Mouse (Mus musculus): ENCODE results near the gene Fam185a. TPM values are rescaled to one million over a fixed set of nuclear protein-coding genes. Genes with fewer than 3 reads are reported as not detected.

Gene Fam185a
- polyA plus RNA-seq, 1 experiment from 2014 or later: 5.7 TPM

- H3K4me1 ChIP-seq (ENCODE audit: insufficient read depth): no peaks in the 10 kb centered on the region
- 83% methylated on average over 2 of the region's 2 CpGs for WGBS
- H3K4me3 ChIP-seq (ENCODE audit: low read depth, low read length): no peak overlapping the region
- ATAC-seq (ENCODE audit: insufficient read depth) (no peak), DNase-seq (no peak)
- no peak overlapping the region for H3K4me2 ChIP-seq
- H3K9ac ChIP-seq: no peak overlapping the region
- H3K27ac ChIP-seq (ENCODE audit: low read depth): no peak overlapping the region
- no peaks in the 10 kb centered on the region for H3K36me3 ChIP-seq (ENCODE audit: insufficient read depth)
- H3K9me3 ChIP-seq (ENCODE audit: low read depth, low read length): no peaks in the 10 kb centered on the region
- no peaks in the 10 kb centered on the region for H3K27me3 ChIP-seq (ENCODE audit: insufficient read depth, low read length)
- TF ChIP-seq CTCF (IDR thresholded peaks at IDR 0.05; ENCODE audit: low read depth): no peak
These were observed 92.8 kb downstream of the Fam185a start for GRCm38 (mm10) chr5:21517562-21517961.

GRCm38 (mm10) chr5:21518207-21518606, 93.4 kb downstream of the Fam185a start:
- Histone ChIP-seq H3K36me3 (ENCODE audit: insufficient read depth) (no peaks in the 10 kb centered on the region), H3K9ac (no peak overlapping the region), H3K27me3 (ENCODE audit: insufficient read depth, low read length) (no peaks in the 10 kb centered on the region), H3K4me3 (ENCODE audit: low read depth, low read length) (no peak overlapping the region), H3K27ac (ENCODE audit: low read depth) (no peak overlapping the region), H3K4me2 (no peak overlapping the region), H3K9me3 (ENCODE audit: low read depth, low read length) (no peaks in the 10 kb centered on the region), H3K4me1 (ENCODE audit: insufficient read depth) (no peaks in the 10 kb centered on the region)
- 78% methylated on average over 4 of the region's 4 CpGs for WGBS
- ATAC-seq (ENCODE audit: insufficient read depth): no peak
- no peak for DNase-seq
- TF ChIP-seq CTCF (IDR thresholded peaks at IDR 0.05; ENCODE audit: low read depth): no peak

GRCm38 (mm10) chr5:21519166-21519565, 94.4 kb downstream of the Fam185a start:
- Histone ChIP-seq H3K4me3 (ENCODE audit: low read depth, low read length) (no peak overlapping the region), H3K27ac (ENCODE audit: low read depth) (no peak overlapping the region), H3K4me1 (ENCODE audit: insufficient read depth) (no peaks in the 10 kb centered on the region), H3K4me2 (no peak overlapping the region), H3K27me3 (ENCODE audit: insufficient read depth, low read length) (no peaks in the 10 kb centered on the region), H3K9ac (no peak overlapping the region), H3K36me3 (ENCODE audit: insufficient read depth) (no peaks in the 10 kb centered on the region), H3K9me3 (ENCODE audit: low read depth, low read length) (no peaks in the 10 kb centered on the region)
- no peak for TF ChIP-seq CTCF (IDR thresholded peaks at IDR 0.05; ENCODE audit: low read depth)
- WGBS: 76% methylated on average over 3 of the region's 3 CpGs
- ATAC-seq (ENCODE audit: insufficient read depth) (no peak), DNase-seq (no peak)

- ATAC-seq (ENCODE audit: insufficient read depth) (peak; percentile 19; the same call in 1 of the 2 replicates), DNase-seq (no peak)
- H3K27me3 ChIP-seq (ENCODE audit: insufficient read depth, low read length): no peaks in the 10 kb centered on the region
- no peak overlapping the region for H3K4me3 ChIP-seq (ENCODE audit: low read depth, low read length)
- 0 out of 2 replicates have a peak, but pooled peaks cover 7% of the 10 kb centered on the region for H3K4me1 ChIP-seq (ENCODE audit: insufficient read depth)
- no peaks in the 10 kb centered on the region for H3K36me3 ChIP-seq (ENCODE audit: insufficient read depth)
- H3K9ac ChIP-seq: no peak overlapping the region
- H3K27ac ChIP-seq (ENCODE audit: low read depth): peak overlapping the region; percentile 90
- peak overlapping the region; percentile 25; the same call in 1 of the 2 replicates for H3K4me2 ChIP-seq
- TF ChIP-seq CTCF (IDR thresholded peaks at IDR 0.05; ENCODE audit: low read depth): no peak
- 57% methylated on average over 11 of the region's 11 CpGs for WGBS
- no peaks in the 10 kb centered on the region; the same call in 1 of the 2 replicates for H3K9me3 ChIP-seq (ENCODE audit: low read depth, low read length)
These were observed 102.2 kb downstream of the Fam185a start for GRCm38 (mm10) chr5:21526835-21527485.

- Histone ChIP-seq H3K4me2 (peak overlapping the region; percentile 25; the same call in 1 of the 2 replicates), H3K9me3 (ENCODE audit: low read depth, low read length) (no peaks in the 10 kb centered on the region; the same call in 1 of the 2 replicates), H3K4me3 (ENCODE audit: low read depth, low read length) (no peak overlapping the region), H3K27me3 (ENCODE audit: insufficient read depth, low read length) (no peaks in the 10 kb centered on the region), H3K27ac (ENCODE audit: low read depth) (peak overlapping the region; percentile 90), H3K4me1 (ENCODE audit: insufficient read depth) (0 out of 2 replicates have a peak, but pooled peaks cover 7% of the 10 kb centered on the region), H3K36me3 (ENCODE audit: insufficient read depth) (no peaks in the 10 kb centered on the region), H3K9ac (no peak overlapping the region)
- 0 out of 2 replicates have a peak, but pooled peaks have one; percentile 19 for TF ChIP-seq CTCF (IDR thresholded peaks at IDR 0.05; ENCODE audit: low read depth)
- DNase-seq (peak; percentile 78), ATAC-seq (ENCODE audit: insufficient read depth) (peak; percentile 74)
- 32% methylated on average over 4 of the region's 4 CpGs for WGBS
These were observed 102.7 kb downstream of the Fam185a start for GRCm38 (mm10) chr5:21527488-21527911.

GRCm38 (mm10) chr5:21528068-21528842, 103.5 kb downstream of the Fam185a start:
- TF ChIP-seq CTCF (IDR thresholded peaks at IDR 0.05; ENCODE audit: low read depth): no peak
- H3K4me1 ChIP-seq (ENCODE audit: insufficient read depth): 0 out of 2 replicates have a peak, but pooled peaks cover 7% of the 10 kb centered on the region
- 55% methylated on average over 15 of the region's 15 CpGs for WGBS
- no peaks in the 10 kb centered on the region for H3K36me3 ChIP-seq (ENCODE audit: insufficient read depth)
- no peak overlapping the region for H3K9ac ChIP-seq
- no peaks in the 10 kb centered on the region for H3K27me3 ChIP-seq (ENCODE audit: insufficient read depth, low read length)
- H3K27ac ChIP-seq (ENCODE audit: low read depth): peak overlapping the region; percentile 90
- H3K4me2 ChIP-seq: peak overlapping the region; percentile 0; the same call in 1 of the 2 replicates
- H3K9me3 ChIP-seq (ENCODE audit: low read depth, low read length): no peaks in the 10 kb centered on the region; the same call in 1 of the 2 replicates
- no peak overlapping the region for H3K4me3 ChIP-seq (ENCODE audit: low read depth, low read length)
- ATAC-seq (ENCODE audit: insufficient read depth): peak; percentile 96
- DNase-seq: peak; percentile 90

Measured in lung, embryonic 14.5 days (tissue).